Mouse (Mus musculus) layer of hippocampus, postnatal 36 days (tissue): ENCODE data around the gene Dnah10. TPM values are rescaled to one million over a fixed set of nuclear protein-coding genes. Genes with fewer than 3 reads are reported as not detected.

Experiments
- DNase-seq, 2 experiments: peaks; one replicate each; pipeline ENCODE4 v3.0.0; 2022
- total RNA-seq, 2 experiments: library from RNA; stranded (reverse); gene quantifications; 2 replicates each; pipeline ENCODE4 v1.2.3; 2021

Dnah10 gene
- total RNA-seq, 2 experiments from 2014 or later: 0.40 to 0.52 TPM

DNA sequence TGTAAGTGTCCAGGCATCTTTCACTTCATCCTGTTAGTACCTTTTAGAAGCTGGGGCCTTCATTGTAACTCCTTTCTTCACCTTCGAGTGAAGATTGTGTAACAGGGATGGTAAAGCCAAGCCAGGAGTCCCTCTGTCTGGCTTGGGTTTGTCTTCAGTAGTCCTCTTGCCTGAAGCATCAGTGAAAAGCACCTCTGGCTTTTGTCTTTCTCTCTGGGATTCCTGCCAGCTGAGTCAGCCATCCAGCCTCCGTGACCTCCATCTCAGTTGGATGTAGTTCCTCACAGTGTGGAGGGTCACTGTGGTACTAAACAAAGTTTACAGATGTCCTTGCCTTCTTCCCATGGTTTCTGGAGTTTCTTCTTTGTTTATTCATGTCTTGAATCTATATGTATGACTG lies 147.1 kb downstream of the Dnah10 start:
- no peak for DNase-seq

DNA sequence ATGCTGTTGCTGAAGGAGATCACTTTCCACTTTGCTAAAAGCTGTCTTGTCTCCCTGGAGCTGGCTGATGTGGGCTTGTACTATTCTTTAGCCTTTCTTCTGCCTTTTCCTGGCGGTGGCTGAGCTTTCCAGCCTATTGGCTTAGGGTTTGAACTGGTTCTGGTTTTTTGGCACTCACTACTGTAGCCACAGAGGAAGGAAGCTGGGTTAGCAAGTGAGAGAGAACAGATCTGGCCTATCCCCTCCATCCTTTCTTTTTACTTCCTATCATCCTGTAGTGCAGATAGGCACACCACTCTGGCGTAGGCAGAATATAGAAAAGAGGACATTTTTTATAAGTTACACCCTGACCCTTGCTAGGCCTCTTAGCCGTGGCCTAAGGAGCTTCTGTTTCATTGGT lies 148.2 kb downstream of the Dnah10 start:
- no peak for DNase-seq

DNA sequence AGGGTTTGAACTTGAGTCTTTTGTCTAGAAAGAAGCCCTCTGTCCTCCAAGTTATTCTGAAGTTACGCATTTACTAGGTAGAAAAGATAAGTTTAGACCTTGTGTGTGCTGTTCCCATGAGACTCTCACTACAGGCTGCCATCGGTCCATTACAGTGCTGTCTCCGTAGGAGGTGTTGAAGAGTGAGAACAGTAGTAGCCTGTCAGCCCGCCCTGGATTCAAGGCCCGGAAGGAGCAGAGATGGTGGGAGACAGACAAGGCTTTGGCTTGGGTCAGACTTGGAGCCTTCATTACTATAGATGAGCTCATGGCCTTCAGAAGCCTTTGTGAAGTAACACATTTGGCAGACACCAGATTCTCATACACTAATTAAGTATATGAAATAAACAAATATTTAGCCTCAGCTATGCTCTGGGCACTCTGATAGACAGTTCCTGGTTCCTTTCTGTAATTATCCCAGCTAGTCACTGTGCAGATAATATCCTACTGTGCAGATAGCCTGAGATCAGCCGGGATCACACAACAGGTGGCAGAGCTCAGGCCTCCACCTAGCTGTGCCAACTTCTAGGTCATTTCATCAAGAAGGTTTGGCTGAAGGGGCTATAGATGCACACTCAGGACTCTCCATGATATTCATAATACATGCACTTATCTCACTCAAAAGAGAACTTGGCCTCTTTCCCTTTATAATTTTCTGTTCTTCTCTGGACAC lies 149.2 kb downstream of the Dnah10 start:
- DNase-seq: no peak

DNA sequence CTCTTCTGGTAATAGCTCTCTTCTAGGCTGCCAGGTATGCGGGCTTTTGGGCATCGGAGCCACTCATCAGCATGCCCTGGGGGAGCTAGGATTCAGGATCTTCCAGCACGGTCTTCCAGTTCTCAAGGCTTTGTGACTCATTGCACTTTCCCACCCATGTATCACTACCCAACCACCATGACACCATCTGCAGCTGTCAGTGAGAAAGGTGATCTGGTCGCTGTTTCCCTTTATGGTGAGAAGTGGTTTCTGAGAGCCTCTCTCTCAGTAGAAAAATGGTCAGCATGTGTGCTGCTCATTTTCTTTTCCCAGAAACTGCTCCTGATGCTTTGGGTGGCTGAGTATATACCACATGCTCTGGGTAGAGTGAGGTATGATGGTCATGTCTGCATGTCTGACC lies 154.4 kb downstream of the Dnah10 start:
- DNase-seq: no peak

DNA sequence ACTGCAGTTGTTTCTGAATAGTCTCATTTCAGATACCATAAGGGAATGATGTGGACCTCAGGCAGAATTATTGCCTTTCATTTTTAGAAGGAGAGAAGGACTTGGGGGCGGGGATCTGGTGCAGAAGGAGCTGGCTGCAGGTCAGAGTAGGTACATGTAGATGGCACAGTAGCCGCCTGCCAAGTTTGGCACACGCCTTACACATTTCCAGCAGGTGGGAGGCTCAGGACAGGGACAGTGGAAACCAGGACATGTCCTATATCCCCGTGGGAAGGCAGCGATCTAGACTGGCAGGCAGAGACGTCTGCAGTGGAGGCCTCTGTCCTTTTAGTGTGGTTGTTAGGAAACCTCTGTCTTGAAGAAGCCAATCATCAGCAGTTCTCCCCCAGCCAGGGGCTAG lies 154.9 kb downstream of the Dnah10 start:
- DNase-seq: no peak

DNA sequence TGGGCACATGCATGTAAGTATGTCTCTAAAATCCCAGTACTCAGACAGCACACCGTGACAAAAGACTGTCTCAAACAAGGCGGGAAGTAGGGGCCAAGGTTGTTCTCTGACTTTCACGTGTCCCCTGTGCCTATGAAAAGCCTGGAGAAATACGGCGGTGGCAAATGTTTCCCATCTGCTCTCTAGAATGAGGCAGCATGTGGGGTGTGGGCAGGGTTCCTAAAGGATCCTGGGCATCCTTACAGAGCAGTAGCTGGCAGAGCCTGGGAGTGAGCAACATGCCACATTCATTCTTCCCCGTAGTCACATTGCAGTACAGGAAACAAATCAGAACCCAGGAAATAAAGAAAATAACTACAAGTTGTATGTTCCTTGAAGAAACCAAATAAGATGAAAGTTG lies 159.0 kb downstream of the Dnah10 start:
- peak; percentile 70 to 72 for DNase-seq

Other genes with a start within 250 kb of the Dnah10 start
- gene Rilpl2, start 246.7 kb upstream of the Dnah10 start, total RNA-seq: 10 to 100 TPM; 19.8 to 20.6 TPM
- 10 to 100 TPM; 27.4 to 31.7 TPM for gene Snrnp35, start 242.0 kb upstream of the Dnah10 start, total RNA-seq
- 10 to 100 TPM; 68.7 to 72.1 TPM for gene Rilpl1, start 193.7 kb upstream of the Dnah10 start, total RNA-seq
- gene Tmed2, start 184.4 kb upstream of the Dnah10 start, total RNA-seq: 100 to 1,000 TPM; 102 to 106 TPM
- 10 to 100 TPM; 23.3 to 28.3 TPM for gene Ddx55, start 172.2 kb upstream of the Dnah10 start, total RNA-seq
- 10 to 100 TPM; 36.1 to 40.6 TPM for gene Eif2b1, start 146.0 kb upstream of the Dnah10 start, total RNA-seq
- 10 to 100 TPM; 30.0 to 32.4 TPM for gene Gtf2h3, start 145.9 kb upstream of the Dnah10 start, total RNA-seq
- 10 to 100 TPM; 58.7 to 60.5 TPM for gene Atp6v0a2, start 96.5 kb upstream of the Dnah10 start, total RNA-seq
- gene Ccdc92, start 137.3 kb downstream of the Dnah10 start, total RNA-seq: 10 to 100 TPM; 79.0 to 79.2 TPM
- 10 to 100 TPM; 70.6 to 79.1 TPM for gene Zfp664, start 137.6 kb downstream of the Dnah10 start, total RNA-seq